Mouse (Mus musculus): ENCODE measurements around the gene Tmed1. TPM values are rescaled to one million over a fixed set of nuclear protein-coding genes. Genes with fewer than 3 reads are reported as not detected.
"Not testable (repeated sequence)": the region's sequence is repeated elsewhere in the genome, so short reads cannot be mapped to it uniquely, and the experiment has no call there.

Tmed1 gene
- polyA plus RNA-seq, 1 experiment from 2014 or later = 123 TPM

- Histone ChIP-seq H3K36me3 (no peaks in the 10 kb centered on the region), H3K27me3 (no peaks in the 10 kb centered on the region), H3K4me3 (no peak overlapping the region), H3K27ac (no peak overlapping the region), H3K9me3 (no peaks in the 10 kb centered on the region), H3K4me2 (no peak overlapping the region), H3K4me1 (0 out of 2 replicates have a peak, but pooled peaks cover 6% of the 10 kb centered on the region), H3K9ac (no peak overlapping the region)
- WGBS = 65% methylated on average over 7 of the region's 7 CpGs
- no peak for ATAC-seq (ENCODE audit: insufficient number of reproducible peaks, insufficient read depth, low FRiP score, low TSS enrichment, low read depth)
Observed at GRCm38 (mm10) chr9:21525142-21525936, 15.3 kb upstream of the Tmed1 start.

- H3K4me3 ChIP-seq; H3K27me3 ChIP-seq; ATAC-seq (ENCODE audit: insufficient number of reproducible peaks, insufficient read depth, low FRiP score, low TSS enrichment, low read depth); H3K27ac ChIP-seq; H3K9ac ChIP-seq; H3K4me2 ChIP-seq; H3K36me3 ChIP-seq; H3K4me1 ChIP-seq; H3K9me3 ChIP-seq: not testable (repeated sequence)
- WGBS = 86% methylated on average over 6 of the region's 6 CpGs
Observed at GRCm38 (mm10) chr9:21518690-21519089, 8.6 kb upstream of the Tmed1 start.

GRCm38 (mm10) chr9:21517947-21518495 lies 8.0 kb upstream of the Tmed1 start:
- no peaks in the 10 kb centered on the region for H3K36me3 ChIP-seq
- H3K4me1 ChIP-seq = no peaks in the 10 kb centered on the region
- no peak overlapping the region for H3K27ac ChIP-seq
- H3K4me2 ChIP-seq = no peak overlapping the region
- no peak overlapping the region for H3K9ac ChIP-seq
- no peaks in the 10 kb centered on the region for H3K9me3 ChIP-seq
- no peak overlapping the region for H3K4me3 ChIP-seq
- no peaks in the 10 kb centered on the region for H3K27me3 ChIP-seq
- ATAC-seq (ENCODE audit: insufficient number of reproducible peaks, insufficient read depth, low FRiP score, low TSS enrichment, low read depth) = no peak
- 65% methylated on average over 6 of the region's 6 CpGs for WGBS

GRCm38 (mm10) chr9:21513466-21513865 lies 3.4 kb upstream of the Tmed1 start:
- no peak for ATAC-seq (ENCODE audit: insufficient number of reproducible peaks, insufficient read depth, low FRiP score, low TSS enrichment, low read depth)
- no peaks in the 10 kb centered on the region for H3K27me3 ChIP-seq

GRCm38 (mm10) chr9:21511052-21511451 lies 1.0 kb upstream of the Tmed1 start:
- 68% methylated on average over 9 of the region's 9 CpGs for WGBS
- Histone ChIP-seq H3K4me3 (peak overlapping the region; percentile 61), H3K4me1 (peaks cover 15% of the 10 kb centered on the region), H3K9me3 (no peaks in the 10 kb centered on the region), H3K4me2 (peak overlapping the region; percentile 76), H3K9ac (peak overlapping the region; percentile 79), H3K27me3 (no peaks in the 10 kb centered on the region), H3K27ac (peak overlapping the region; percentile 91), H3K36me3 (peaks cover 31% of the 10 kb centered on the region)
- no peak for ATAC-seq (ENCODE audit: insufficient number of reproducible peaks, insufficient read depth, low FRiP score, low TSS enrichment, low read depth)

More at GRCm38 (mm10) chr9:21513466-21513865, 3.4 kb upstream of the Tmed1 start:
- over 99% methylated on average over 4 of the region's 4 CpGs for WGBS
- peaks cover 15% of the 10 kb centered on the region for H3K4me1 ChIP-seq
- H3K4me3 ChIP-seq = no peak overlapping the region
- no peak overlapping the region for H3K4me2 ChIP-seq
- H3K36me3 ChIP-seq = peaks cover 7% of the 10 kb centered on the region
- no peak overlapping the region for H3K27ac ChIP-seq
- H3K9ac ChIP-seq = no peak overlapping the region
- no peaks in the 10 kb centered on the region for H3K9me3 ChIP-seq

GRCm38 (mm10) chr9:21510689-21511015 lies 600 bp upstream of the Tmed1 start:
- 4% methylated on average over 7 of the region's 7 CpGs for WGBS
- peak overlapping the region; percentile 79 for H3K9ac ChIP-seq
- no peaks in the 10 kb centered on the region for H3K9me3 ChIP-seq
- peaks cover 35% of the 10 kb centered on the region for H3K36me3 ChIP-seq
- H3K4me3 ChIP-seq = peak overlapping the region; percentile 61
- no peaks in the 10 kb centered on the region for H3K27me3 ChIP-seq
- peaks cover 15% of the 10 kb centered on the region for H3K4me1 ChIP-seq
- H3K27ac ChIP-seq = peak overlapping the region; percentile 91
- H3K4me2 ChIP-seq = peak overlapping the region; percentile 76
- peak; percentile 6; the same call in 1 of the 2 replicates for ATAC-seq (ENCODE audit: insufficient number of reproducible peaks, insufficient read depth, low FRiP score, low TSS enrichment, low read depth)

GRCm38 (mm10) chr9:21508871-21509404 lies 1.1 kb downstream of the Tmed1 start:
- peak overlapping the region; percentile 79 for H3K9ac ChIP-seq
- no peaks in the 10 kb centered on the region for H3K27me3 ChIP-seq
- 69% methylated on average over 7 of the region's 7 CpGs for WGBS
- peaks cover 52% of the 10 kb centered on the region for H3K36me3 ChIP-seq
- peak overlapping the region; percentile 91 for H3K27ac ChIP-seq
- H3K4me2 ChIP-seq = peak overlapping the region; percentile 76
- ATAC-seq (ENCODE audit: insufficient number of reproducible peaks, insufficient read depth, low FRiP score, low TSS enrichment, low read depth) = no peak
- H3K4me1 ChIP-seq = peaks cover 15% of the 10 kb centered on the region
- H3K4me3 ChIP-seq = peak overlapping the region; percentile 61
- no peaks in the 10 kb centered on the region for H3K9me3 ChIP-seq

- Histone ChIP-seq H3K27me3 (no peaks in the 10 kb centered on the region), H3K27ac (no peak overlapping the region), H3K4me1 (peaks cover 15% of the 10 kb centered on the region), H3K4me3 (no peak overlapping the region), H3K9me3 (no peaks in the 10 kb centered on the region), H3K9ac (no peak overlapping the region), H3K4me2 (no peak overlapping the region), H3K36me3 (peaks cover 61% of the 10 kb centered on the region)
- WGBS = 91% methylated on average over 15 of the region's 15 CpGs
- no peak for ATAC-seq (ENCODE audit: insufficient number of reproducible peaks, insufficient read depth, low FRiP score, low TSS enrichment, low read depth)
Observed at GRCm38 (mm10) chr9:21507753-21508430, 2.2 kb downstream of the Tmed1 start.

GRCm38 (mm10) chr9:21505767-21506166 lies 4.3 kb downstream of the Tmed1 start:
- peaks cover 71% of the 10 kb centered on the region for H3K36me3 ChIP-seq
- H3K27me3 ChIP-seq = no peaks in the 10 kb centered on the region
- no peak overlapping the region for H3K4me3 ChIP-seq
- H3K9ac ChIP-seq = no peak overlapping the region
- H3K4me1 ChIP-seq = peaks cover 11% of the 10 kb centered on the region
- no peaks in the 10 kb centered on the region for H3K9me3 ChIP-seq
- ATAC-seq (ENCODE audit: insufficient number of reproducible peaks, insufficient read depth, low FRiP score, low TSS enrichment, low read depth) = no peak
- H3K27ac ChIP-seq = no peak overlapping the region
- H3K4me2 ChIP-seq = no peak overlapping the region

GRCm38 (mm10) chr9:21503352-21503751 lies 6.7 kb downstream of the Tmed1 start:
- peaks cover 78% of the 10 kb centered on the region for H3K36me3 ChIP-seq
- ATAC-seq (ENCODE audit: insufficient number of reproducible peaks, insufficient read depth, low FRiP score, low TSS enrichment, low read depth) = no peak
- 96% methylated on average over 8 of the region's 8 CpGs for WGBS

GRCm38 (mm10) chr9:21498284-21498902 lies 11.7 kb downstream of the Tmed1 start:
- H3K36me3 ChIP-seq = peaks cover 48% of the 10 kb centered on the region

More at GRCm38 (mm10) chr9:21503352-21503751, 6.7 kb downstream of the Tmed1 start:
- Histone ChIP-seq H3K9me3 (no peaks in the 10 kb centered on the region), H3K27ac (no peak overlapping the region), H3K4me2 (no peak overlapping the region), H3K27me3 (no peaks in the 10 kb centered on the region), H3K4me3 (no peak overlapping the region), H3K4me1 (0 out of 2 replicates have a peak, but pooled peaks cover under 1% of the 10 kb centered on the region), H3K9ac (no peak overlapping the region)

More at GRCm38 (mm10) chr9:21498284-21498902, 11.7 kb downstream of the Tmed1 start:
- H3K27me3 ChIP-seq = no peaks in the 10 kb centered on the region
- H3K4me2 ChIP-seq = no peak overlapping the region
- no peak overlapping the region for H3K9ac ChIP-seq
- WGBS = 94% methylated on average over 12 of the region's 12 CpGs
- no peak overlapping the region for H3K4me3 ChIP-seq
- peak overlapping the region; percentile 99; the same call in 1 of the 2 replicates for H3K27ac ChIP-seq
- ATAC-seq (ENCODE audit: insufficient number of reproducible peaks, insufficient read depth, low FRiP score, low TSS enrichment, low read depth) = no peak
- H3K4me1 ChIP-seq = peaks cover 43% of the 10 kb centered on the region
- no peaks in the 10 kb centered on the region for H3K9me3 ChIP-seq

All from embryonic facial prominence, embryonic 13.5 days (tissue).